Mouse (Mus musculus) embryonic facial prominence, embryonic 11.5 days (tissue): ENCODE data around the gene Osbp2. TPM values are rescaled to one million over a fixed set of nuclear protein-coding genes. Genes with fewer than 3 reads are reported as not detected.

Source experiments
- ATAC-seq: fragments of 200-750 bp; cut with Nextera tagmentation; replicated peaks from 2 replicates; pipeline ENCODE4 v1.8.0; 2017; ENCODE audit warnings: low read depth; ENCODE audit not compliant: insufficient number of reproducible peaks, low FRiP score, low TSS enrichment
- DNase-seq: peaks from one replicate; pipeline ENCODE4 v3.0.0-alpha.2; 2015; ENCODE audit warnings: low spot score
- H3K27ac ChIP-seq: fragments of 300-500 bp; sonication (generic); replicated peaks from 2 replicates; pipeline ENCODE4 v1.5.1; 2014; ENCODE audit warnings: mild to moderate bottlenecking, low read depth, low read length, control low read depth
- H3K27me3 ChIP-seq: fragments of 300-500 bp; sonication (generic); 2 replicates; pipeline ENCODE4 v1.6.1; 2014; ENCODE audit warnings: mild to moderate bottlenecking, low read length, moderate library complexity, mixed read lengths; ENCODE audit not compliant: control insufficient read depth, insufficient read depth
- H3K36me3 ChIP-seq: fragments of 300-500 bp; sonication (generic); replicated peaks from 2 replicates; pipeline ENCODE4 v1.6.1; 2014; ENCODE audit warnings: low read depth, mild to moderate bottlenecking, low read length, moderate library complexity, mixed read lengths; ENCODE audit not compliant: control insufficient read depth, insufficient read depth
- H3K4me1 ChIP-seq: fragments of 300-500 bp; sonication (generic); 2 replicates; pipeline ENCODE4 v1.6.1; 2014; ENCODE audit warnings: low read length, mixed read lengths; ENCODE audit not compliant: control insufficient read depth, insufficient read depth
- H3K4me2 ChIP-seq: fragments of 300-500 bp; sonication (generic); 2 replicates; pipeline ENCODE4 v1.6.1; 2014; ENCODE audit warnings: low read depth, mild to moderate bottlenecking, control low read depth, low read length, moderate library complexity
- H3K4me3 ChIP-seq: fragments of 300-500 bp; sonication (generic); 2 replicates; pipeline ENCODE4 v1.5.1; 2014; ENCODE audit warnings: low read depth, low read length, control low read depth
- H3K9ac ChIP-seq: fragments of 300-500 bp; sonication (generic); replicated peaks from 2 replicates; pipeline ENCODE4 v1.6.1; 2014; ENCODE audit warnings: mild to moderate bottlenecking, control low read depth, low read length
- H3K9me3 ChIP-seq: fragments of 300-500 bp; sonication (generic); replicated peaks from 2 replicates; pipeline ENCODE4 v1.6.1; 2016; ENCODE audit warnings: mild to moderate bottlenecking, low read length, inconsistent platforms, mixed read lengths; ENCODE audit not compliant: control insufficient read depth
- WGBS: fragments of 180-500 bp; shearing (Covaris S2); extraction: QIAGEN DNeasy Blood & Tissue Kit; methylation state at CpG from one replicate; pipeline ENCODE4 v1.1.7; 2014; 5-methylcytosine and 5-hydroxymethylcytosine counted together
- polyA plus RNA-seq: library from polyadenylated mRNA; unstranded; fragments of >200 nt; fragmentation: Nextera tagmentation; extraction: Ambion mirVana; gene quantifications from 2 replicates; pipeline ENCODE4 v1.2.1, GENCODE M21; 2014

Osbp2 gene
- polyA plus RNA-seq, 1 experiment from 2014 or later, result 0.55 TPM

GRCm38 (mm10) chr11:3904673-3905072 is 41.0 kb upstream of the Osbp2 start:
- ATAC-seq (no peak), DNase-seq (no peak)
- no peaks in the 10 kb centered on the region for H3K4me1 ChIP-seq
- H3K27ac ChIP-seq, result no peak overlapping the region
- no peak overlapping the region for H3K4me3 ChIP-seq
- H3K4me2 ChIP-seq, result no peak overlapping the region
- H3K27me3 ChIP-seq, result no peaks in the 10 kb centered on the region
- no peaks in the 10 kb centered on the region for H3K36me3 ChIP-seq
- WGBS, result 82% methylated on average over 6 of the region's 6 CpGs
- no peak overlapping the region for H3K9ac ChIP-seq
- H3K9me3 ChIP-seq, result no peaks in the 10 kb centered on the region

- H3K9me3 ChIP-seq, result no peaks in the 10 kb centered on the region
- no peaks in the 10 kb centered on the region for H3K27me3 ChIP-seq
- 72% methylated on average over 5 of the region's 5 CpGs for WGBS
- H3K4me2 ChIP-seq, result no peak overlapping the region
- no peak overlapping the region for H3K4me3 ChIP-seq
- H3K9ac ChIP-seq, result no peak overlapping the region
- H3K27ac ChIP-seq, result no peak overlapping the region
- H3K4me1 ChIP-seq, result no peaks in the 10 kb centered on the region
- no peaks in the 10 kb centered on the region for H3K36me3 ChIP-seq
- ATAC-seq, result no peak
- no peak for DNase-seq
These were observed 39.3 kb upstream of the Osbp2 start for GRCm38 (mm10) chr11:3903046-3903445.

- ATAC-seq (no peak), DNase-seq (no peak)
- Histone ChIP-seq H3K4me1 (no peaks in the 10 kb centered on the region), H3K4me3 (no peak overlapping the region), H3K9ac (no peak overlapping the region), H3K4me2 (no peak overlapping the region), H3K9me3 (no peaks in the 10 kb centered on the region), H3K36me3 (no peaks in the 10 kb centered on the region), H3K27me3 (no peaks in the 10 kb centered on the region), H3K27ac (no peak overlapping the region)
- 92% methylated on average over 3 of the region's 3 CpGs for WGBS
These were observed 38.8 kb upstream of the Osbp2 start for GRCm38 (mm10) chr11:3902516-3902915.

- H3K27me3 ChIP-seq, result no peaks in the 10 kb centered on the region
- no peak overlapping the region for H3K27ac ChIP-seq
- no peak overlapping the region for H3K4me3 ChIP-seq
- no peaks in the 10 kb centered on the region for H3K36me3 ChIP-seq
- H3K4me2 ChIP-seq, result no peak overlapping the region
- 82% methylated on average over 6 of the region's 6 CpGs for WGBS
- ATAC-seq (no peak), DNase-seq (no peak)
- H3K4me1 ChIP-seq, result no peaks in the 10 kb centered on the region
- H3K9ac ChIP-seq, result no peak overlapping the region
- H3K9me3 ChIP-seq, result no peaks in the 10 kb centered on the region
These were observed 36.6 kb upstream of the Osbp2 start for GRCm38 (mm10) chr11:3900296-3900695.

- Histone ChIP-seq H3K27ac (no peak overlapping the region), H3K27me3 (no peaks in the 10 kb centered on the region), H3K9ac (no peak overlapping the region), H3K9me3 (no peaks in the 10 kb centered on the region), H3K36me3 (no peaks in the 10 kb centered on the region), H3K4me2 (no peak overlapping the region), H3K4me3 (no peak overlapping the region), H3K4me1 (no peaks in the 10 kb centered on the region)
- DNase-seq, result no peak
- no peak for ATAC-seq
- 83% methylated on average over 1 of the region's 1 CpGs for WGBS
These were observed 32.2 kb upstream of the Osbp2 start for GRCm38 (mm10) chr11:3895933-3896332.

- Histone ChIP-seq H3K4me3 (peak overlapping the region; percentile 44), H3K9ac (peak overlapping the region; percentile 66), H3K27ac (peak overlapping the region; percentile 70), H3K36me3 (no peaks in the 10 kb centered on the region), H3K4me2 (peak overlapping the region; percentile 69), H3K4me1 (no peaks in the 10 kb centered on the region), H3K27me3 (no peaks in the 10 kb centered on the region), H3K9me3 (no peaks in the 10 kb centered on the region)
- ATAC-seq (peak; percentile 3; the same call in 1 of the 2 replicates), DNase-seq (peak; percentile 53)
- 7% methylated on average over 10 of the region's 10 CpGs for WGBS
These were observed 31.8 kb upstream of the Osbp2 start for GRCm38 (mm10) chr11:3895458-3895857.

- peak within 1 kb of the TSS; percentile 70 for H3K27ac ChIP-seq
- H3K4me2 ChIP-seq, result peak within 1 kb of the TSS; percentile 69
- DNase-seq, result peak; percentile 96
- no peaks in the 10 kb centered on the region for H3K4me1 ChIP-seq
- ATAC-seq, result peak; percentile 98
- no peaks in the 10 kb centered on the region for H3K36me3 ChIP-seq
- H3K9ac ChIP-seq, result peak within 1 kb of the TSS; percentile 66
- H3K27me3 ChIP-seq, result no peaks in the 10 kb centered on the region
- peak within 1 kb of the TSS; percentile 44 for H3K4me3 ChIP-seq
- 2% methylated on average over 46 of the region's 46 CpGs for WGBS
- H3K9me3 ChIP-seq, result no peaks in the 10 kb centered on the region
These were observed 30.9 kb upstream of the Osbp2 start, which contains the start of the genes 4921536K21Rik and Dusp18 for GRCm38 (mm10) chr11:3894406-3895281. 4921536K21Rik (minus strand) TSS chr11:3895098. Dusp18 (plus strand) TSS chr11:3895240.

GRCm38 (mm10) chr11:3893970-3894369 is 30.3 kb upstream of the Osbp2 start:
- 82% methylated on average over 6 of the region's 6 CpGs for WGBS
- no peak overlapping the region for H3K27ac ChIP-seq
- no peak overlapping the region for H3K4me3 ChIP-seq
- H3K4me2 ChIP-seq, result no peak overlapping the region
- H3K9ac ChIP-seq, result no peak overlapping the region
- ATAC-seq, result no peak
- no peaks in the 10 kb centered on the region for H3K27me3 ChIP-seq
- no peaks in the 10 kb centered on the region for H3K4me1 ChIP-seq
- no peak for DNase-seq
- no peaks in the 10 kb centered on the region for H3K36me3 ChIP-seq
- H3K9me3 ChIP-seq, result no peaks in the 10 kb centered on the region
